Mouse (Mus musculus) thymus, adult 2 months (tissue): ENCODE results near the gene Prps1l1.

Source experiments
- CTCF ChIP-seq: fragments of 200-500 bp; IDR thresholded peaks from 2 replicates; pipeline ENCODE4 v1.5.1; 2012; ENCODE audit warnings: mild to moderate bottlenecking, control low read depth, low read length, moderate library complexity, borderline replicate concordance; ENCODE audit not compliant: control insufficient read depth, poor library complexity, insufficient read depth; ENCODE audit errors: extremely low read depth
- POLR2A ChIP-seq: fragments of 200-500 bp; IDR thresholded peaks from 2 replicates; pipeline ENCODE4 v1.6.1; 2012; ENCODE audit warnings: mild to moderate bottlenecking, low read length, control low read depth, moderate library complexity; ENCODE audit not compliant: control insufficient read depth, poor library complexity, insufficient read depth; ENCODE audit errors: extremely low read depth

GRCm38 (mm10) chr12:34975991-34976390 is 8.6 kb upstream of the Prps1l1 start:
- TF ChIP-seq POLR2A (no peak), CTCF (no peak)
